Mouse (Mus musculus): ENCODE results near the gene Polg.
A peak's percentile ranks its signal among the peaks of the same experiment; 100 is the strongest.

The Polg gene

DNA sequence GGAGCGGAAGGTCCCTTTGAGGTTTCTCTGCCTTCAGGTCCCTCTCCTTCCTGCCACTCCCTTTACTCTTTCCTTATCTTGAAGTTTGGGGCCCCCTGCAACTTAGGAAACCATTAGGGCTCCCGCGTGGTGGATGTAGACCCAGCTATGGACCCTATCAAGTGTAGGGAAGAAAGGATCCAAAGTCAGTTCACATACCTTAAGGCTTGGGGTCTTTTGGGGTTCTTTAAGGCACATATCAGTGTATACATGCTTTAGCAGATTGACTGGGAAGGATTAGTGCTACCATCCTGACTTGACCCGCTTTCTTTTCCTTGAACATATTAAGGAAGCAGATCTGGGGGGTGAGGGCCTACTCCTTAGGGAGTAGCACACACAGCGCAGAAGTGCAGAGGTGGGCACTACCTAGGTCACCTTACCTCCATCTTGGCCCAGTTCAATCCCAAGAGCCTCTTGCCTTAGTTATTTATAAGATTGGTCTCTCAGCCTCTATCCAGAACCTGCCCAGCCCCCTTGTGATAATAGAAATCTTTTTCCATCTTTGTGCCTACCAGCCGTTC is 40.4 kb upstream of the Polg start:
- H3K27me3 ChIP-seq (ENCODE audit: control insufficient read depth, insufficient read depth, low read length, poor library complexity, severe bottlenecking) = no peaks in the 10 kb centered on the region; the same call in none of the 2 replicates
- no peak for DNase-seq (ENCODE audit: low read depth, low spot score)
- no peaks in the 10 kb centered on the region for H3K36me3 ChIP-seq (ENCODE audit: control insufficient read depth, insufficient read depth, low read length, poor library complexity, severe bottlenecking)

- no peak for DNase-seq (ENCODE audit: low read depth, low spot score)
- no peaks in the 10 kb centered on the region for H3K36me3 ChIP-seq (ENCODE audit: control insufficient read depth, insufficient read depth, low read length, poor library complexity, severe bottlenecking)
- no peaks in the 10 kb centered on the region; the same call in none of the 2 replicates for H3K27me3 ChIP-seq (ENCODE audit: control insufficient read depth, insufficient read depth, low read length, poor library complexity, severe bottlenecking)
Measured at GRCm38 (mm10) chr7:79505876-79506530, 39.8 kb upstream of the Polg start.

DNA sequence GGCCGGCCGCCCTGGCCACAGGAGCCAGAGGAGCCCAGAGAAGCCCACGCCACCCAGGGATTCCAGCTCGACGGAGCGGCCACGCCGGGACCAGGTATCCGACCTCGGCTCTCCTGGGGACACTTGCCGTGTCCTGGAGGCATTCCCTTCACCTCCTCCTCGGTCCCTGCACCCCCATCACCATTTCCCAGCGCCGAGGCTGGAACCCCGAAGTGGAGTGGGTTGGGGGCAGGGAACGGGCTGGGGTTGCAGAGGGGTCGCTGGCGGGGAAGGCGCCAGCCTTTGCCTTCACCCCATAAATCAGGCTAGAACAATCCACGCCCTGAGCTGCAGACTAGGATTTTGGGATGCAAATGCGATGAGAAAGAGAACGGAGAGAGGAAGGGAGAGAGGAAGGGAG is 39.2 kb upstream of the Polg start:
- DNase-seq (ENCODE audit: low read depth, low spot score) = no peak
- Histone ChIP-seq H3K36me3 (ENCODE audit: control insufficient read depth, insufficient read depth, low read length, poor library complexity, severe bottlenecking) (no peaks in the 10 kb centered on the region), H3K27me3 (ENCODE audit: control insufficient read depth, insufficient read depth, low read length, poor library complexity, severe bottlenecking) (no peaks in the 10 kb centered on the region; the same call in none of the 2 replicates)

DNA sequence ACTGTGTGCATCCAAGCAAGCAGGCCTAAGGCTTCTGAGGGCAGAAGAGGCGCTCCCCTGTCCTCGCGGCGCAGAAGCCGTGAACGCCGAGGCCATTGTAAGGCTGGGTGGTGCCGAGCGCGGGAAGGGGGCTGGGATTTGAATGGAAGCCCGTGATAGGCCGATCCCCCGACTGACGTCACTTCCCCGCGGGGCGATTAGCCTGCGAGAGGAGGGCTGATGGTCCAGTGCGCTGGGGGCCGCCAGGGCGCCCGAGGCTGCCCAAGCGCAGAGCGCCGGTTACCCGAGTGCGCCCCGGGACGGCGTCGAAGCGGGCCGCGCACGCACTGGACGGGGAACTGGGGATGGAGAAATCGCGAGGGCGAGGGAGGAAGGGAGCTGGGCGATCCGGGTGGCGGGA is 38.6 kb upstream of the Polg start:
- DNase-seq (ENCODE audit: low read depth, low spot score) = peak; percentile 11
- Histone ChIP-seq H3K36me3 (ENCODE audit: control insufficient read depth, insufficient read depth, low read length, poor library complexity, severe bottlenecking) (no peaks in the 10 kb centered on the region), H3K27me3 (ENCODE audit: control insufficient read depth, insufficient read depth, low read length, poor library complexity, severe bottlenecking) (peaks cover 2% of the 10 kb centered on the region)

GRCm38 (mm10) chr7:79503656-79504250 is 37.6 kb upstream of the Polg start:
- H3K27me3 ChIP-seq (ENCODE audit: control insufficient read depth, insufficient read depth, low read length, poor library complexity, severe bottlenecking) = peaks cover 2% of the 10 kb centered on the region
- no peak for DNase-seq (ENCODE audit: low read depth, low spot score)
- no peaks in the 10 kb centered on the region for H3K36me3 ChIP-seq (ENCODE audit: control insufficient read depth, insufficient read depth, low read length, poor library complexity, severe bottlenecking)

DNA sequence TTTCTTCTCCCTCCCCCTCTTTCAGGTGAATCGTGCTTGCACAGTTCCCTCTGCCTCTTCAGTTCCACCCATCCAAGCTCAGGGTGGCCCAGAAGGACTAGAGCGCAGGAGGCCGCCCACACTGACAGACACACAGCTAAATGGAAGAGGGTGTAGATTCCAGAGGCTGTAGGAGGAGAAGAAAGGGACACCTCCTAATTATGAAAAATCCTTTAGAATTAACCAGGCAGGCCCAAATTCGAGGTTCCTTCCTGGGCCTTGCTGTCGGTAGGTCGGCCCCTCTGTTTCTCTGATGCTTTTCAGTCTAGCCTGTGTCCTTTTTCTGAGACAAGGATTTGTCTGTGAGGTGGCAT is 36.9 kb upstream of the Polg start:
- DNase-seq (ENCODE audit: low read depth, low spot score) = no peak
- peaks cover 2% of the 10 kb centered on the region for H3K27me3 ChIP-seq (ENCODE audit: control insufficient read depth, insufficient read depth, low read length, poor library complexity, severe bottlenecking)

GRCm38 (mm10) chr7:79502152-79503102 is 36.3 kb upstream of the Polg start:
- Histone ChIP-seq H3K27me3 (ENCODE audit: control insufficient read depth, insufficient read depth, low read length, poor library complexity, severe bottlenecking) (peaks cover 2% of the 10 kb centered on the region), H3K36me3 (ENCODE audit: control insufficient read depth, insufficient read depth, low read length, poor library complexity, severe bottlenecking) (no peaks in the 10 kb centered on the region)
- no peak for DNase-seq (ENCODE audit: low read depth, low spot score)

More for the DNA sequence above, 36.9 kb upstream of the Polg start:
- no peaks in the 10 kb centered on the region for H3K36me3 ChIP-seq (ENCODE audit: control insufficient read depth, insufficient read depth, low read length, poor library complexity, severe bottlenecking)

GRCm38 (mm10) chr7:79501581-79502031 is 35.4 kb upstream of the Polg start:
- no peak for DNase-seq (ENCODE audit: low read depth, low spot score)
- no peaks in the 10 kb centered on the region for H3K36me3 ChIP-seq (ENCODE audit: control insufficient read depth, insufficient read depth, low read length, poor library complexity, severe bottlenecking)
- peaks cover 4% of the 10 kb centered on the region for H3K27me3 ChIP-seq (ENCODE audit: control insufficient read depth, insufficient read depth, low read length, poor library complexity, severe bottlenecking)

- no peak for DNase-seq (ENCODE audit: low read depth, low spot score)
- peaks cover 4% of the 10 kb centered on the region; the same call in 1 of the 2 replicates for H3K27me3 ChIP-seq (ENCODE audit: control insufficient read depth, insufficient read depth, low read length, poor library complexity, severe bottlenecking)
- no peaks in the 10 kb centered on the region for H3K36me3 ChIP-seq (ENCODE audit: control insufficient read depth, insufficient read depth, low read length, poor library complexity, severe bottlenecking)
Measured at GRCm38 (mm10) chr7:79500681-79501306, 34.6 kb upstream of the Polg start.

DNA sequence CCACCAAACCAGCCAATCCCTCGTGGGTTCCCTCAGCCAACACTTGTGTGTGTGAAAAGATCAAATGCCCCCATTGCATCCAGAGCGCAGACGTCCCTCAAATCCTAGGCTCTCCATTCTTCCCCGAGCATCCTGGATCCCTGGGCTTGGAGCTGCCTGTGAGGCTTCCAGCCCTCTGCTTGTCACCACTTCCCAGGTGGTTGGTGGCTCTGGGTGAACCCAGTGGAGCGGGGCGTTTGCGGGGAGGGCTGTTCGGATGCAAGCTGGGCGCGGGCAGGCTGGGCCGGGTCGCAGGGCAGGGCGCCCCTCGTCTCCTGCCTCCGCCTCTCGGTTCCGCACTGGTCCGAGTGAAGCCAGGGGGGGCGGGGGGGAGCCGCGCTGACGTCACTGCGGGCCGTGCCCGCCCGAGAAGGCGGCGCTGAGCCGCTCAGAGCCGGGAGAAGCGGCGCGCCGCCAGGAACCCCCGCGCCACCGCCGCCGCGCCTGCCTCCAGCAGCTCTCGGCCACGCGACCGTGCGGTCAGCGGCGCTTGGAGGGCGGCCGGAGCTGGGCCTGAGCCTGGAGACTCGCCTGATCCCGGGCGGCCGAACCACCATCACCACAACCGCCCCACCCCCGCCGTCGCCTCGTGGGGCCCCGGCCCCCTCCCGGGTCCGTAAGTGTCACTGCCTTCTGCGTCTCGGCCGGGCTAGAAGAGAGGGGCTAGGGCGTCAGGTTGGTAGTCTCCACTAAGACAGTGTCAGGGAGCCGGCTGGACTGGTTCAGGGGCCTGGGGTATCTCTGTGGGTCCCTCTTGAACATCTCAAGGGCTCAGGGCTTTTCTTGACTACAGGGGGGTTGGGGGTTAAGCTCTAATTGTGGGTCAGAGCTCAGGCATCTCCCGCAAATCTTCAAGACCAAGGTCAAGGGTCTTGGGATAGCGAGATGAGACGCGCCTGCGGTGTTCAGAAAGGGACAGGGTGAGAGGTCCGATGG is 33.7 kb upstream of the Polg start:
- DNase-seq (ENCODE audit: low read depth, low spot score) = peak; percentile 14
- peaks cover 4% of the 10 kb centered on the region; the same call in 1 of the 2 replicates for H3K27me3 ChIP-seq (ENCODE audit: control insufficient read depth, insufficient read depth, low read length, poor library complexity, severe bottlenecking)
- H3K36me3 ChIP-seq (ENCODE audit: control insufficient read depth, insufficient read depth, low read length, poor library complexity, severe bottlenecking) = no peaks in the 10 kb centered on the region

DNA sequence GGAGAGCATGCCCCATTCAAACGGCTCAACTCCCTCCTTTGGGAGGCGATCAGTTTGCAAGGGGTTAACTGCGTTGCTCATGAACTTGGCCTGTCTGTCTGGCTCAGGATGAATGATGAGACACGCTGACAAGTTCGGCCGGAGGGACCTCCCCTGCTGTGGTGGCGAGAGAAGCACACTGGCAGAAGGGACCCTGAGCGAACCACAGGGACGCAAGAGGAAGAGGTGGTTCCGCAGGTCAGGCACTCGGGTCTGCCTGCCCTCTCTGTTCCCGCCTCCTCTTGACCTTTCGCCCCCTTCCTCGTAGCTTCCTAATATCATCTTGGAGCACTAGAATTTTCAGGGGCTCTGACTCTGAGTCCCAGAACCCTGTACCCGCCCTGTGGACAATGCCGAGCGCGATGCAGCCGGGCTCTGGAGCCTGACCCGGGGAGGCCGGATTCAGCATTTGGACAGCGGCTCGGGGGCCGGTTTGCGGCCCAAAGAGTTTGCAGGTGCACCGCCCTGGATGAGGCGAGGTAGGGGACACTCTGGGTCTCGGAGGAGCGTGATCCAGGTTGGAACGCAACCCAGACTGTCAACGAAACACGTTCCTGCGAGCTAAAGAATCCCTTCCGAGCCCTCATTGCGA is 32.9 kb upstream of the Polg start:
- DNase-seq (ENCODE audit: low read depth, low spot score) = peak; percentile 43
- Histone ChIP-seq H3K27me3 (ENCODE audit: control insufficient read depth, insufficient read depth, low read length, poor library complexity, severe bottlenecking) (peaks cover 4% of the 10 kb centered on the region; the same call in 1 of the 2 replicates), H3K36me3 (ENCODE audit: control insufficient read depth, insufficient read depth, low read length, poor library complexity, severe bottlenecking) (no peaks in the 10 kb centered on the region)

- DNase-seq (ENCODE audit: low read depth, low spot score) = no peak
- peaks cover 4% of the 10 kb centered on the region; the same call in 1 of the 2 replicates for H3K27me3 ChIP-seq (ENCODE audit: control insufficient read depth, insufficient read depth, low read length, poor library complexity, severe bottlenecking)
- no peaks in the 10 kb centered on the region for H3K36me3 ChIP-seq (ENCODE audit: control insufficient read depth, insufficient read depth, low read length, poor library complexity, severe bottlenecking)
Measured at GRCm38 (mm10) chr7:79498356-79498755, 32.2 kb upstream of the Polg start.

DNA sequence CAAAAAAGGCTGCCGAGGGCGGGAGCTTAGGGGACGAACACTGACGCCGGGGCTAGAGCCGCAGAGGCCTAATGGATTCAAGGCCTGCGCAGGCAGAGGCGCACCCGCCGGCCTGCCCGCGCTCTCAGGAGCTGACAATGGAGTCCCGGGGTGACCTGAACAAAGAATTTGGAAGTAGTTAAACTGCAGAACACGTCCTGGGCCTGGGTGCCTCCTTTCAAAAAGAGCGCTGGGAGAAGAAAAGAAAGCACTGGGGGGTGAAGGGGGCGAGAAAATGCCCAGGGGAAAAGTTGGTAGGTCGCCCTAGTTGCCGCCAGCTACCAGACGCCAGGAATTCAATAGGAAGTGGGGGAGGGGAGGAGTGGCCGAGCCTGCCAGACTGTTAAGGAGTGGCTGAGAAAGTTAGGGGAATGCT is 31.5 kb upstream of the Polg start:
- no peaks in the 10 kb centered on the region for H3K36me3 ChIP-seq (ENCODE audit: control insufficient read depth, insufficient read depth, low read length, poor library complexity, severe bottlenecking)
- DNase-seq (ENCODE audit: low read depth, low spot score) = no peak

More for the DNA sequence above, 31.5 kb upstream of the Polg start:
- H3K27me3 ChIP-seq (ENCODE audit: control insufficient read depth, insufficient read depth, low read length, poor library complexity, severe bottlenecking) = peaks cover 4% of the 10 kb centered on the region; the same call in 1 of the 2 replicates

Measured in splenic B cell, adult 2 months (primary cell).